Mouse (Mus musculus) neural tube, embryonic 11.5 days (tissue): ENCODE results near the gene Abce1. TPM values are rescaled to one million over a fixed set of nuclear protein-coding genes. Genes with fewer than 3 reads are reported as not detected.

Source experiments
- ATAC-seq: fragments of 200-750 bp; cut with Nextera tagmentation; 2 replicates; pipeline ENCODE4 v1.8.0; 2017; ENCODE audit warnings: moderate number of reproducible peaks, mild to moderate bottlenecking, moderate TSS enrichment, moderate library complexity; ENCODE audit not compliant: insufficient read depth, low FRiP score, low TSS enrichment
- DNase-seq: peaks from one replicate; pipeline ENCODE4 v3.0.0-alpha.2; 2015; ENCODE audit warnings: low spot score
- H3K27ac ChIP-seq: fragments of 300-500 bp; sonication (generic); 2 replicates; pipeline ENCODE4 v1.5.1; 2014; ENCODE audit warnings: low read depth, mild to moderate bottlenecking, low read length
- H3K27me3 ChIP-seq: fragments of 300-500 bp; sonication (generic); 2 replicates; pipeline ENCODE4 v1.6.1; 2014; ENCODE audit warnings: mild to moderate bottlenecking, low read length, mixed read lengths; ENCODE audit not compliant: control insufficient read depth, insufficient read depth
- H3K36me3 ChIP-seq: fragments of 300-500 bp; sonication (generic); 2 replicates; pipeline ENCODE4 v1.6.1; 2014; ENCODE audit warnings: mild to moderate bottlenecking, low read length, moderate library complexity, mixed read lengths; ENCODE audit not compliant: control insufficient read depth, insufficient read depth
- H3K4me1 ChIP-seq: fragments of 300-500 bp; sonication (generic); 2 replicates; pipeline ENCODE4 v1.6.1; 2014; ENCODE audit warnings: low read length, mixed read lengths; ENCODE audit not compliant: control insufficient read depth, insufficient read depth
- H3K4me2 ChIP-seq: fragments of 300-500 bp; sonication (generic); 2 replicates; pipeline ENCODE4 v1.6.1; 2014; ENCODE audit warnings: low read depth, mild to moderate bottlenecking, moderate library complexity
- H3K4me3 ChIP-seq: fragments of 300-500 bp; sonication (generic); 2 replicates; pipeline ENCODE4 v1.5.1; 2014; ENCODE audit warnings: low read depth, low read length
- H3K9ac ChIP-seq: fragments of 300-500 bp; sonication (generic); 2 replicates; pipeline ENCODE4 v1.6.1; 2014; ENCODE audit warnings: mild to moderate bottlenecking, low read length
- H3K9me3 ChIP-seq: fragments of 300-500 bp; sonication (generic); 2 replicates; pipeline ENCODE4 v1.6.1; 2016; ENCODE audit warnings: low read length; ENCODE audit not compliant: control insufficient read depth
- WGBS: fragments of 180-500 bp; shearing (Covaris S2); extraction: QIAGEN DNeasy Blood & Tissue Kit; methylation state at CpG from one replicate; pipeline ENCODE4 v1.1.7; 2014; 5-methylcytosine and 5-hydroxymethylcytosine counted together
- polyA plus RNA-seq: library from polyadenylated mRNA; unstranded; fragments of >200 nt; fragmentation: Nextera tagmentation; extraction: Ambion mirVana; gene quantifications from 2 replicates; pipeline ENCODE4 v1.2.1, GENCODE M21; 2014

Gene Abce1
- polyA plus RNA-seq, 1 experiment from 2014 or later: 135 TPM

DNA sequence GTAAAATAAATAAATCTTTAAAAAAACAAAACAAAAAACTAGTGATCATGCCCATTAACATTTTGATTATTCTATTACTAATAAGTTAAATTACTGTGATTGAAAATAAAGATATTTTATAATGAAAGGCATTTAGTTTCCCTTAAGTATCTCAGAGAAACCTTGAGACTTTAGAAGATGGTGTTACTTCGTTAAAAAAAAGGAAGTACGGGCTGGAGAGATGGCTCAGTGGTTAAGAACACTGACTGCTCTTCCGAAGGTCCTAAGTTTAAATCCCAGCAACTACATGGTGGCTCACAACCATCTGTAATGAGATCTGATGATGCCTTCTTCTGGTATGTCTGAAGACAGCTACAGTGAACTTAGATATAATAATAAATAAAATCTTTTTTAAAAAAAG is 74.3 kb downstream of the Abce1 start:
- H3K4me1 ChIP-seq: peaks cover 11% of the 10 kb centered on the region
- no peak overlapping the region for H3K4me3 ChIP-seq
- ATAC-seq (no peak), DNase-seq (no peak)
- H3K9ac ChIP-seq: no peak overlapping the region
- H3K4me2 ChIP-seq: no peak overlapping the region
- no peaks in the 10 kb centered on the region for H3K9me3 ChIP-seq
- no peaks in the 10 kb centered on the region for H3K27me3 ChIP-seq
- no peaks in the 10 kb centered on the region for H3K36me3 ChIP-seq
- no peak overlapping the region for H3K27ac ChIP-seq
- 86% methylated on average over 3 of the region's 3 CpGs for WGBS

DNA sequence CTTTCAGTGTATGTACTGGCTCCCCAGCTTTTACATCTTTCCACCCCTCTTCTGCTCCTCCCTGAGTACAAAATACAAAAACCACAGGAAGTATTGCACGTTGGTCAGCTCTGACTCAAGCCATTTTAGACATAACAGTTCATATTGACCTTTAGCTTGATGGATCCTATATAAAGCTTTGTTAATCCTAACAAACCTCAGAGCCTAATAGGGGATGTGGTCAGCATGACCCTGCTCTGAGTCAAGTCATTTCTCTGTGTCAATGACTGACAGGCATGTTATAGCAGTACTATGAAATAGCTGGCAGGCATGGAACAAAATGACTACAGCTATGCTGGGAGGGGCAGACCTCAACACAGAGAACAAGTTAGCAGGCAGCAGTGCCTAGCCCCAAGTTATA is 75.4 kb downstream of the Abce1 start:
- H3K27me3 ChIP-seq: no peaks in the 10 kb centered on the region
- DNase-seq (no peak), ATAC-seq (no peak)
- H3K4me2 ChIP-seq: no peak overlapping the region
- H3K9ac ChIP-seq: no peak overlapping the region
- H3K27ac ChIP-seq: no peak overlapping the region
- no peaks in the 10 kb centered on the region for H3K36me3 ChIP-seq
- H3K4me1 ChIP-seq: peaks cover 5% of the 10 kb centered on the region
- no peak overlapping the region for H3K4me3 ChIP-seq
- no peaks in the 10 kb centered on the region for H3K9me3 ChIP-seq
- WGBS: 85% methylated on average over 1 of the region's 1 CpGs

DNA sequence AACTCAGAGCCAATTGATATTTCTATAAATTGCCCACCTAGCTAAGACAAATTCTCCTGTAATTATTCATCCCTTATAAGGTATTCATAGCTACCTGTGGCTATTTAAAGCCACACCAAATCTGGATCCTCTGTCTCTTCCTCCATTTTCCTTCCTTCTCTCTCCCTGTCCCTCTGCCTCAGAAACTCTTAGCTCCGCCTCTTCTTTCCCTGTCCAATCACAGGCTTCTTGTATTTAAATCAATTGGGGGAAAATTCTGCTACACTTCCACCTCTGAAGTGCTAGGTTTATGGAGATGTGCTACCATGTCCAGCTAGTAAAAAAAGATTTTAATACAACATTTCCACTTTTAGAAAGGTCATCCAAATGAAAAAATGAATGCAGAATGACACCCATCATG is 76.0 kb downstream of the Abce1 start:
- no peak for DNase-seq
- Histone ChIP-seq H3K9me3 (no peaks in the 10 kb centered on the region), H3K27ac (no peak overlapping the region), H3K27me3 (no peaks in the 10 kb centered on the region), H3K4me1 (no peaks in the 10 kb centered on the region), H3K4me3 (no peak overlapping the region), H3K4me2 (no peak overlapping the region), H3K36me3 (no peaks in the 10 kb centered on the region), H3K9ac (no peak overlapping the region)
- no peak for ATAC-seq
- WGBS: 86% methylated on average over 1 of the region's 1 CpGs

Other genes with a start within 250 kb of the Abce1 start
- 25.8 and 26.5 TPM in 2 replicates for gene Otud4, start 72.1 kb downstream of the Abce1 start, polyA plus RNA-seq
- 37.5 and 39.0 TPM in 2 replicates for gene Anapc10, start 80 bp upstream of the Abce1 start, polyA plus RNA-seq